Mouse (Mus musculus): Measurements from ENCODE around the gene Sebox. TPM values are rescaled to one million over a fixed set of nuclear protein-coding genes. Genes with fewer than 3 reads are reported as not detected.
"Not testable (repeated sequence)": the region's sequence is repeated elsewhere in the genome, so short reads cannot be mapped to it uniquely, and the experiment has no call there.

The Sebox gene
- polyA plus RNA-seq, 1 experiment from 2014 or later: not detected

DNA sequence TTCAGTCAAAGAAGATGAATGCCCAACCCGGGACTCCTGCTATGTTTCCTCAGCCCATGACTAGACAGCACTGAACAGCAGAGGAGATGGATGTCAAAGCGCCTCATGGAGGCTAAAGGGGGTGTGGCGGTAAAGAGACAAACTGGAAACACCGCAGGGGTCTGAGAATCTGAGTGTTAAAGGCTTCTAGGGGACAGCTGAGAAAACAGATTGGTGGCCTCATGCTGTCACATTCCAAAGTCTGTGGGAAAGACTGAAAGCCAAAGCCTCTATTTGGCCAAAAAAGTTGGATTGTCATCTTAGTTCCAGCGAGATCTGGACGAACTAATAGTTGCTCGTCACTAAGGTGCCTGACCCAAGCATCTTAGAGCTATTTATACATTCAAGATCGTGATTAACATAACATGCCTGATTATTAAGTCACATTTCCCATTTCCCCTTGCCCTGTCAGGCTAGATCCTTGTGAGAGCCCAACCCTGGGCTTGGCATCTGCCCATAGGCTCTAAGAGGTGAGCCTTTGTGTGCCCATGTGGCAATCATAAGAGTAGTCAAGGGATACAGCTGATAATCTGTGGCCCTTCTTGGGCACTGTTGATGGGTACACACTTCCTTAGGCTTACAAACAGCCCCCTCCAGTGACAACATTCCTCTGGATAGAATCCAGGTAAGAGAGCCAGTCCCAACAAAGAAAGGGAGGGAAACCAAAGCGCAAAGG, 20.2 kb downstream of the Sebox start:
- H3K4me3 ChIP-seq (replicated peaks): no peak overlapping the region
- H3K9me3 ChIP-seq: no peaks in the 10 kb centered on the region
- H3K27ac ChIP-seq: no peak overlapping the region
- ATAC-seq: no peak
- peaks cover 99% of the 10 kb centered on the region for H3K36me3 ChIP-seq
- no peak overlapping the region for H3K9ac ChIP-seq (replicated peaks)
- no peaks in the 10 kb centered on the region for H3K27me3 ChIP-seq
- no peak overlapping the region for H3K4me2 ChIP-seq (replicated peaks)
- no peaks in the 10 kb centered on the region for H3K4me1 ChIP-seq (replicated peaks)
- 84% methylated on average over 9 of the region's 9 CpGs for WGBS

DNA sequence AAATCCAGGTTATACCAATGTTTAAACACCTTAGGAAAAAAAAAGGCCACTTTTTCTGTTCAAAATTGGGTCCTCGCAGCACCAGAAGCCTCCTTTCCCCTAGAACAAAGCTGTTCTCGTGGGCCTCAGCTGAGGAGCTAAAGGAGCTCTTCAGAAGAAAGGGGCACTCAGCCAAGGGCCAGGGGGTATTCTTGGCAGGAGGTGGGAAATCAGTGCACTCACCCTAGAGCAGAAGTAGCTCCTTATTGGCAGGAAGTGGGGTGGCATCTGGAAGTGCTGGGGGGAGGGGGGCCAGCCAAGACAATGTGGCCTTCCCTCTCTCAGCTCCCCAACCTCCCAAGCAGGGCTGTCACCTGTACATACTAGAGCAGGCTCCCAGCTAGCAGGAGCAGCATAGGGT, 21.6 kb downstream of the Sebox start:
- no peak overlapping the region for H3K4me2 ChIP-seq (replicated peaks)
- no peak overlapping the region for H3K4me3 ChIP-seq (replicated peaks)
- WGBS: 87% methylated on average over 2 of the region's 2 CpGs
- no peaks in the 10 kb centered on the region for H3K27me3 ChIP-seq
- H3K4me1 ChIP-seq (replicated peaks): no peaks in the 10 kb centered on the region
- H3K9ac ChIP-seq (replicated peaks): no peak overlapping the region
- H3K27ac ChIP-seq: no peak overlapping the region
- H3K36me3 ChIP-seq: peaks cover 99% of the 10 kb centered on the region
- no peaks in the 10 kb centered on the region for H3K9me3 ChIP-seq
- no peak for ATAC-seq

- Histone ChIP-seq H3K4me3 (replicated peaks) (no peak overlapping the region), H3K27ac (no peak overlapping the region), H3K4me2 (replicated peaks) (no peak overlapping the region), H3K4me1 (replicated peaks) (no peaks in the 10 kb centered on the region), H3K36me3 (peaks cover 65% of the 10 kb centered on the region), H3K9ac (replicated peaks) (no peak overlapping the region), H3K9me3 (no peaks in the 10 kb centered on the region), H3K27me3 (no peaks in the 10 kb centered on the region)
- ATAC-seq: no peak
- 80% methylated on average over 9 of the region's 9 CpGs for WGBS
These were observed 25.5 kb downstream of the Sebox start for GRCm38 (mm10) chr11:78528714-78529113.

- no peak for ATAC-seq
- no peaks in the 10 kb centered on the region for H3K9me3 ChIP-seq
- H3K9ac ChIP-seq (replicated peaks): no peak overlapping the region
- no peak overlapping the region for H3K27ac ChIP-seq
- peaks cover 52% of the 10 kb centered on the region for H3K36me3 ChIP-seq
- H3K4me3 ChIP-seq (replicated peaks): no peak overlapping the region
- H3K4me2 ChIP-seq (replicated peaks): no peak overlapping the region
- no peaks in the 10 kb centered on the region for H3K27me3 ChIP-seq
- 94% methylated on average over 12 of the region's 12 CpGs for WGBS
- H3K4me1 ChIP-seq (replicated peaks): peaks cover 9% of the 10 kb centered on the region
These were observed 26.8 kb downstream of the Sebox start for GRCm38 (mm10) chr11:78530001-78530400.

DNA sequence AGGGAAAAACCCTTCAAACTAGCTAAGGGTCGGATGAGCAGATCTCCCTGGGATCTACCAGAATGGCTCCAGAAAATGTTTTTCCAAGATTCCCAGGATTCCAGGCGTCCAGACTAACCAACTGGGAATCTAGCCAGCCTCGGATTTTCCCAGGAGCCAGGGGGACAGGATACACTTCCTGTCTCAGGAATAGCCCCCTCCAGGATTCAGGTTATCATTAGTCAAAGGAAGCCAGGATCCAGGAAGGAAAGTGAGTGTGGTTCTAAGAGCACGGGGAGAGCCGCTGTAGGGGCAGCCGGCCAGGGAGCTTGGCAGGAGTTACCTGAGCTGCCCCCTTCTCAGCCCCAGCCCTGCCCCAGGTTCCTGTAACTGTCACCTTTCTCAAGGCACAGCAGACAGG, 27.8 kb downstream of the Sebox start:
- Histone ChIP-seq H3K27ac (no peak overlapping the region), H3K4me2 (replicated peaks) (no peak overlapping the region), H3K4me1 (replicated peaks) (peaks cover 15% of the 10 kb centered on the region), H3K4me3 (replicated peaks) (no peak overlapping the region), H3K9ac (replicated peaks) (no peak overlapping the region), H3K27me3 (no peaks in the 10 kb centered on the region), H3K36me3 (peaks cover 41% of the 10 kb centered on the region), H3K9me3 (no peaks in the 10 kb centered on the region)
- no peak for ATAC-seq
- 87% methylated on average over 6 of the region's 6 CpGs for WGBS

- not testable (repeated sequence) for H3K27ac ChIP-seq; H3K9me3 ChIP-seq; ATAC-seq; H3K4me3 ChIP-seq (replicated peaks); H3K27me3 ChIP-seq; H3K9ac ChIP-seq (replicated peaks); H3K4me2 ChIP-seq (replicated peaks)
- Histone ChIP-seq H3K4me1 (replicated peaks) (peaks cover 15% of the 10 kb centered on the region), H3K36me3 (peaks cover 37% of the 10 kb centered on the region)
- 91% methylated on average over 10 of the region's 10 CpGs for WGBS
These were observed 28.3 kb downstream of the Sebox start for GRCm38 (mm10) chr11:78531515-78531914.

DNA sequence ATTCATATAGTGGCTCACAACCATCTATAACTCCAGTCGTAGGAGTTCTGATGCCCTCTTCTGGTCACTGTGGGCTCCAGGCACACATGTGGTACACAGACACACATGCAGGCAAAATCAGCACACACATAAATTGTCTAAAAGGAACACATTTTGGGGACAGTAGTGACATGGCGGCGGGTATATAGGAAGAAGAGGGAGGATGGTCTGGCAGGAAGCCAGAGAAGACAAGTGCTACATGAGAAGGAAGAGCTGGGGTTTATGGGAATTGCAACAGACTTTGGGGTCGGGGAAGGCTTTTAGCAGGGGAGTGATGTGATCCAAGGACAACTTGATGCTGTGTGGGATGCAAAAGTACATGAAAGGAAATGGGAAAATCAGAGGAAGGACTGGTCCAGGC, 31.3 kb downstream of the Sebox start:
- Histone ChIP-seq H3K27ac (no peak overlapping the region), H3K4me1 (replicated peaks) (peaks cover 32% of the 10 kb centered on the region), H3K4me2 (replicated peaks) (peak overlapping the region; percentile 88), H3K36me3 (peaks cover 20% of the 10 kb centered on the region), H3K9ac (replicated peaks) (no peak overlapping the region), H3K27me3 (no peaks in the 10 kb centered on the region), H3K4me3 (replicated peaks) (peak overlapping the region; percentile 79), H3K9me3 (no peaks in the 10 kb centered on the region)
- 91% methylated on average over 4 of the region's 4 CpGs for WGBS
- no peak for ATAC-seq

DNA sequence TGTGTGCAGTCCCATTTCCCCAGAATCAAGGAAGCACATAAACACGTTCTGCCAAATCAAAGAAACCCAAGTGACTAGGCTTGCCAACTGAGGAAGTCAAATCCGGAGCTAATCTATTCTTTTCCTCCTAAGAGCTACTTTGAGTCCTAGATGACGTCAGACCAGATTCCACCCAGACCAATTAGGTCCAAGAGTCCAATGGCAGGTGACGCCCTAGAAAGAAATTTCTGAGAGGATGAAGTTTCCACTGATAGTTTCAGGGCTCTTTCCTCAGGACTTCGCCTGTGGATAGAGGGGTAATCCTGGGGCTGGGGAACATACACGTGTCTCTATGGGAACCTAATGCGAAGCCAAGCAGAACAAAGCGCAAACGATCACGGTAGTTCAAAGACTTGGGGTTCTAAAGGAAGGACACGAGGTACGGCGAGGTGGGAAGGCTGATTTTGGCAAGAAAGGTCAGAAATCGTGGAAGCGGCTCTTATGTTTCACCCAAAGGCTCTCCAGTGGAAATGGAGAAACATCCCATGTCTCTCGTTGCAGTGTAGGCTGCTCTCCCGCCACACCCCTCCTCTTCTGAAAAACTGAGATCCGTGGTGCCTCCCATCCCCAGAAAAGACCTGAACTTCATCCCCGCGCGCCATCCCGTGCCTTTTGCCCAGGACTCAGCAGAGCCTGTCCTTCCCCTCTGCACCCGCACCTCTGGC, 32.3 kb downstream of the Sebox start:
- H3K4me2 ChIP-seq (replicated peaks): peak overlapping the region; percentile 88
- H3K4me3 ChIP-seq (replicated peaks): peak overlapping the region; percentile 79
- peak overlapping the region; percentile 92 for H3K27ac ChIP-seq
- peaks cover 32% of the 10 kb centered on the region for H3K4me1 ChIP-seq (replicated peaks)
- no peak; the same call in 1 of the 2 replicates for ATAC-seq
- peak overlapping the region; percentile 85 for H3K9ac ChIP-seq (replicated peaks)
- WGBS: under 1% methylated on average over 23 of the region's 23 CpGs
- no peaks in the 10 kb centered on the region for H3K27me3 ChIP-seq
- H3K36me3 ChIP-seq: peaks cover 22% of the 10 kb centered on the region
- no peaks in the 10 kb centered on the region for H3K9me3 ChIP-seq

DNA sequence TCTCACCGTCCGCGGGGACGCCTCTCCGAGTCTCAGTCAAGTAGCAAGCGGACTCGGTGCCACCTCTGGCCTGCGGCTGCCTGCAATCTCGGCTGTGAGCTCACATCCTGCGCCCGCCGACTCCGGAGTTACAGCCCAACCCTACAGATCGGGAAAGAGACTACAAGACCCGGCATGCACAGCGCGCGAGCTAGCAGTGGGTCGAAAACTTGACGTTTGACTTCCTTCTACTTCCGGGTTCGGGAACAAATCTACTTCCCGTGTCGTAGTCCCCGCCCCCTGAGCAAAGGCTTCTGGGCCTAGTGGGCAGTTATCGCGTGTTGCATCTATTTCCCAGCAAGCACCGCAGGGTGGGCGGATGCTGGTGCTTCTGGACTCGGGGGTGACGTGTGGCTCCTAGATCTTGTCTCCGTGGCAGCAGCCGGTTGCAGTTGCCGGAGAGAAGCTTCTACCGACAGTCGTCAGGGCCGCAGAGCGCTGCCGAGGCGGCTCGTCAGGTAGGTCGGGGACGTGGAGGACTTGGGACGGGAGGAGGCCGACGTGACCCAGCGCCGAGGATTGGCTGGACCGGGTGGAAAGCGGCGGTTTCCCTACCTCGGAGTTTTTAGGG, 32.9 kb downstream of the Sebox start, which contains the start of the genes Tnfaip1 and Ift20:
Gene Tnfaip1 (minus strand): TSS at position 253 of the 610 bp plus-strand sequence.
Gene Ift20 (plus strand): TSS at position 282 of the 610 bp plus-strand sequence.
- Histone ChIP-seq H3K36me3 (peaks cover 28% of the 10 kb centered on the region), H3K4me1 (replicated peaks) (peaks cover 32% of the 10 kb centered on the region), H3K27me3 (no peaks in the 10 kb centered on the region), H3K9me3 (no peaks in the 10 kb centered on the region), H3K4me2 (replicated peaks) (peak within 1 kb of the TSS; percentile 89), H3K9ac (replicated peaks) (peak within 1 kb of the TSS; percentile 90), H3K27ac (peak within 1 kb of the TSS; percentile 92), H3K4me3 (replicated peaks) (peak within 1 kb of the TSS; percentile 79)
- ATAC-seq: peak; percentile 99
- under 1% methylated on average over 52 of the region's 52 CpGs for WGBS

DNA sequence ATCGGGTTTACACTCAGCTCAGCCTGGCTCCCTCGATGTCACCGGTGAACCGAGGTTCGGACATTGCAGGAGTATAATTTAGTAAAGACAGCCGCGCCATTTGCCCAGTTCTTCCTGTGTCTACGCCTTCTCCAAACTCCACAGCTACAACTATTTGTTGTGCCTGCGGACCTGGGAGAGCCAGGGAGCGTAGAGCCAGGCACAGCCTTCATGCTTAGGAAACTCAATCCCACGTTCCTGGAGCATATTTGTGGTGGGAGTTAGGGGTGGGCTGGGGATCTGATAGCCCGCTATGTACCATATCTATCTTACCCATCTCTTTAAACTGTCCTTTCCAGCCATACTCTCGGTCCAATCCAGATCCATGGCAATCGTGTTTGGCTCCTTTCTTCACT, 33.4 kb downstream of the Sebox start:
- ATAC-seq: no peak
- H3K4me2 ChIP-seq (replicated peaks): peak overlapping the region; percentile 89
- H3K36me3 ChIP-seq: peaks cover 32% of the 10 kb centered on the region
- H3K27me3 ChIP-seq: no peaks in the 10 kb centered on the region
- 5% methylated on average over 14 of the region's 14 CpGs for WGBS
- H3K27ac ChIP-seq: peak overlapping the region; percentile 86
- peak overlapping the region; percentile 79 for H3K4me3 ChIP-seq (replicated peaks)
- H3K9me3 ChIP-seq: no peaks in the 10 kb centered on the region
- peak overlapping the region; percentile 90 for H3K9ac ChIP-seq (replicated peaks)
- H3K4me1 ChIP-seq (replicated peaks): peaks cover 32% of the 10 kb centered on the region

- H3K4me3 ChIP-seq (replicated peaks): no peak overlapping the region
- 83% methylated on average over 3 of the region's 3 CpGs for whole genome bisulfite sequencing
- ATAC-seq: no peak
- H3K9me3 ChIP-seq: no peaks in the 10 kb centered on the region
- H3K27ac ChIP-seq: no peak overlapping the region
- H3K27me3 ChIP-seq: no peaks in the 10 kb centered on the region
- no peak overlapping the region for H3K4me2 ChIP-seq (replicated peaks)
- peaks cover 45% of the 10 kb centered on the region for H3K36me3 ChIP-seq
- peaks cover 19% of the 10 kb centered on the region for H3K4me1 ChIP-seq (replicated peaks)
- no peak overlapping the region for H3K9ac ChIP-seq (replicated peaks)
These were observed 37.1 kb downstream of the Sebox start for GRCm38 (mm10) chr11:78540358-78540757.

DNA sequence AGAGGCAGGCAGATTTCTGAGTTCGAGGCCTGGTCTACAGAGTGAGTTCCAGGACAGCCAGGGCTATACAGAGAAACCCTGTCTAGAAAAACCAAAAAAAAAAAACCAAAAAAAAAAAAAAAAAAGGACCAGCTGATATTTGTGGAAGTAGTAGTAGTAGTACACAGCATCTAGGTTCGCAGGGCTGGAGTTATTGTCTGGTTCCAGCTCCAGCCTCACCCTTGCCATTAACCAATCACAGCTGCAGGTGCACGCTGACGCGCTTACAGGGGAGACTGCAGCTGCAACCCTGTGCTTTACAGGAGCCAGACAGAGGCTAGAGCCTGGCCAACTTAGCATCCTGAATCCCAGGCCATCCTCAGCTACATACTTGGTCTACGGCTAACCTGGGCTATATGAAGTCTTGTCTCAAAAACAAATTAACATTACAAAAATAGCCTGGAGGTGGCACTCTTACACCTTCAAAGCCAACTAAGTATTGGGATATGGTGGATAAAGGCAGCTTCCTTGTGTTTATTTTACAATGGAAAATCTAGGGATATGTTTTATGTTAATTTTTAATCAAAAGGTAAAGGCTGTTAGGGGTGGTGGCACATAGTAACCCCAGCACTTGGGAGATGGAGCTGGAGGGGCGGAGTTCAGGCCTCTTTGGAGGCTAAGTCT, 41.3 kb downstream of the Sebox start:
- Histone ChIP-seq H3K27ac (no peak overlapping the region), H3K9me3 (no peaks in the 10 kb centered on the region), H3K9ac (replicated peaks) (no peak overlapping the region), H3K4me3 (replicated peaks) (no peak overlapping the region), H3K27me3 (no peaks in the 10 kb centered on the region), H3K36me3 (peaks cover 36% of the 10 kb centered on the region), H3K4me2 (replicated peaks) (no peak overlapping the region), H3K4me1 (replicated peaks) (peaks cover 11% of the 10 kb centered on the region)
- 97% methylated on average over 7 of the region's 7 CpGs for WGBS
- ATAC-seq: no peak

Data from midbrain, embryonic 13.5 days (tissue).